Mouse (Mus musculus): ENCODE results near the gene Gpd1.

GRCm38 (mm10) chr15:99704041-99704681 is 13.2 kb upstream of the Gpd1 start:
- TF ChIP-seq MYOD1 (IDR thresholded peaks at IDR 0.05; ENCODE audit: control insufficient read depth in 1 of 3, insufficient read length in 2 of 3, low read depth in 2 of 3) (no peak), CEBPB (IDR thresholded peaks at IDR 0.05; ENCODE audit: insufficient read depth, poor library complexity, severe bottlenecking) (no peak)

All from myocyte (in vitro differentiated cells).